Mouse (Mus musculus): Measurements from ENCODE around the gene Zscan22.

- TF ChIP-seq POLR2A (IDR thresholded peaks at IDR 0.05; ENCODE audit: borderline replicate concordance, low read depth, low read length) (no peak), CTCF (IDR thresholded peaks at IDR 0.05; ENCODE audit: low read depth, low read length) (no peak)
These were observed 59.9 kb downstream of the Zscan22 start for GRCm38 (mm10) chr7:12957511-12957910.
